Mouse (Mus musculus): ENCODE data around the gene Cyp2c70. TPM values are rescaled to one million over a fixed set of nuclear protein-coding genes. Genes with fewer than 3 reads are reported as not detected.

Gene Cyp2c70
- polyA plus RNA-seq (2012; rRNA removed), result not detected in 2 replicates

DNA sequence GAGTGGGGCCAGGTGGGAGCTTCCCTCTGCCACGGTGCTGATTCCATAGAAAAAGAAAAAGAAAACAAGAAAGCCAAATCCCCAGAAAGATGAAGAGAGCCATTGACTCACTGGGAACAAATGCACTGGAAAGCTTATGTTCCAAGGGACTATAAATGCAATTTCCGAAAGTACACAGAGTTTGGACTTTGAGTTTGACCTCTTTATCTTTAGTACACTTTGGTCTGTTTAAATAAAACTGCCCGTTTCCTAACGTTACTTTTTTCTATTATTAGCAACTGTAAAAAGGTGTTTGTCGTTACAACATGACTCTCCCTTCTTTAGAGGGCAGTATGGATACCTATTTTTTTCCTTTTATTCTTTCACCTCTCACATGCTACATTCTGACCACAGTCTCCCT, at the start of gene Cyp2c70:
Gene Cyp2c70 (minus strand): TSS at position 174 of the 400 bp plus-strand sequence.
- TF ChIP-seq POLR2A (IDR thresholded peaks at IDR 0.05; ENCODE audit: low read depth, low read length) (no peak), CTCF (IDR thresholded peaks at IDR 0.05; ENCODE audit: extremely low read depth, insufficient read depth, insufficient read length, insufficient replicate concordance) (no peak)
- Histone ChIP-seq H3K4me3 (ENCODE audit: extremely low read depth, insufficient read depth, insufficient read length) (no peak within 1 kb of the TSS), H3K4me1 (ENCODE audit: control insufficient read depth, insufficient read depth, insufficient read length) (no peaks in the 10 kb centered on the region), H3K27ac (ENCODE audit: insufficient read depth, low read length) (no peak within 1 kb of the TSS), H3K27me3 (ENCODE audit: control insufficient read depth, insufficient read depth, low read length) (no peaks in the 10 kb centered on the region), H3K36me3 (ENCODE audit: control insufficient read depth, insufficient read depth, low read length) (no peaks in the 10 kb centered on the region)
- 84% methylated on average over 5 of the region's 5 CpGs for WGBS
- no peak for DNase-seq (ENCODE audit: low read depth in 1 of 2, low spot score in 2 of 2)

DNA sequence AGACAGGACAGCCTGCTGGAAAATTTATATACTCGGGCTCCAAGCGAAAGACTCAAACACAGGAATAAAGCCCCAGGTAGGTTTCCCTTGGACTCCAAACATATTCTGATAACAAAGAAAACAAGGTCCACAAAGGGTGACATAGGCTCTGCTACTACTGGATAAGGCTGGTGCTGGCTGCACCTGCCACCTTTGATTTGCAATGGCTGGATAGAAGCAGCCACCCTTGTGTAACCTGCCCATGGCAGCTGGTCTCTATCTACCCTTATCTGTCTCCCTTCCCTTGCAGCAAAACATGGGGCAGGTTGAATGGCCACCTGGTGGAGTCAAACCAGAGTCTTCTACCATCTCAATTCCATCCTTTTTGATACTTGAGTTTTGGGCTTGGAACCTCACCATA, 45.4 kb upstream of the Cyp2c70 start:
- Histone ChIP-seq H3K4me3 (ENCODE audit: extremely low read depth, insufficient read depth, insufficient read length) (no peak overlapping the region), H3K36me3 (ENCODE audit: control insufficient read depth, insufficient read depth, low read length) (peaks cover 6% of the 10 kb centered on the region), H3K27ac (ENCODE audit: insufficient read depth, low read length) (no peak overlapping the region), H3K27me3 (ENCODE audit: control insufficient read depth, insufficient read depth, low read length) (no peaks in the 10 kb centered on the region), H3K4me1 (ENCODE audit: control insufficient read depth, insufficient read depth, insufficient read length) (no peaks in the 10 kb centered on the region; the same call in 1 of the 2 replicates)
- DNase-seq (ENCODE audit: low read depth in 1 of 2, low spot score in 2 of 2), result no peak
- WGBS, result 91% methylated on average over 2 of the region's 2 CpGs
- TF ChIP-seq POLR2A (IDR thresholded peaks at IDR 0.05; ENCODE audit: low read depth, low read length) (no peak), CTCF (IDR thresholded peaks at IDR 0.05; ENCODE audit: extremely low read depth, insufficient read depth, insufficient read length, insufficient replicate concordance) (no peak)

DNA sequence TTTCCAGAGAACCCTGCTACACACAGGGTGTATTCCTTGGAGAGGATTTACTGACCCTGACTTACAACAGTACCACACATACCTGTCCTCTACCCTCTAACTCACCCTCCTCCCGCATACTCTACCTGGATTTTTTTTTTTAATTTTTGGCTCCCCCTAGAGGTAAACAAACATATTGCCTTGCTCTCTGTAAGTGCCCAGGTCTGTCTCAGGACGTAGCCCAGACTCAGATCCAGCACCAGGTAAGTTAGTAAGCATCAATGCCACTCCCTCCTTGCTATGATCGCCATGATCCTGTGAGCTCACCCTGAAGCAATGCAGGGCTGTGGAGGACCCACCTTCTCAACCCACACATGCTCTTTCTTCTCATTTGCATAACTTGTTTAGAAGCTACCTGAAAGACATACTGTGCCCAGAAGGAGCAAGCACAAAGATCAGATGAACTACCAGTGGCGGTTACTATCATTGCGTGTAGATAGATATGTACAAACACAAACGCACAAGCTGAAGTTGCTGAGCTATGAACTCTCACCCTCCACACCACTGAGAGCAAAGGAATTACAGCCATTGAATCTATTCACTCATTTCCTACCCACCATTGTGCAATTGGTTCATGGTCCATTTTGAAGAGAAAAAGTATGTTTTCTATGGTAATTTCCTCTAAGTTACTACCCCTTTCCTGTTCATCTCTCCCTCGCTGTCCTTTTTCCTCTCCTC, 44.9 kb upstream of the Cyp2c70 start:
- H3K27ac ChIP-seq (ENCODE audit: insufficient read depth, low read length), result no peak overlapping the region
- H3K4me3 ChIP-seq (ENCODE audit: extremely low read depth, insufficient read depth, insufficient read length), result no peak overlapping the region
- 82% methylated on average over 7 of the region's 7 CpGs for WGBS
- H3K27me3 ChIP-seq (ENCODE audit: control insufficient read depth, insufficient read depth, low read length), result no peaks in the 10 kb centered on the region
- no peaks in the 10 kb centered on the region; the same call in 1 of the 2 replicates for H3K4me1 ChIP-seq (ENCODE audit: control insufficient read depth, insufficient read depth, insufficient read length)
- no peak for DNase-seq (ENCODE audit: low read depth in 1 of 2, low spot score in 2 of 2)
- TF ChIP-seq CTCF (IDR thresholded peaks at IDR 0.05; ENCODE audit: extremely low read depth, insufficient read depth, insufficient read length, insufficient replicate concordance) (no peak), POLR2A (IDR thresholded peaks at IDR 0.05; ENCODE audit: low read depth, low read length) (no peak)
- peaks cover 6% of the 10 kb centered on the region for H3K36me3 ChIP-seq (ENCODE audit: control insufficient read depth, insufficient read depth, low read length)

GRCm38 (mm10) chr19:40231074-40231738, 44.1 kb upstream of the Cyp2c70 start:
- Histone ChIP-seq H3K27me3 (ENCODE audit: control insufficient read depth, insufficient read depth, low read length) (no peaks in the 10 kb centered on the region), H3K4me1 (ENCODE audit: control insufficient read depth, insufficient read depth, insufficient read length) (no peaks in the 10 kb centered on the region; the same call in 1 of the 2 replicates), H3K4me3 (ENCODE audit: extremely low read depth, insufficient read depth, insufficient read length) (no peak overlapping the region), H3K36me3 (ENCODE audit: control insufficient read depth, insufficient read depth, low read length) (peaks cover 8% of the 10 kb centered on the region), H3K27ac (ENCODE audit: insufficient read depth, low read length) (no peak overlapping the region)
- 95% methylated on average over 13 of the region's 13 CpGs for WGBS
- DNase-seq (ENCODE audit: low read depth in 1 of 2, low spot score in 2 of 2), result no peak
- TF ChIP-seq POLR2A (IDR thresholded peaks at IDR 0.05; ENCODE audit: low read depth, low read length) (no peak), CTCF (IDR thresholded peaks at IDR 0.05; ENCODE audit: extremely low read depth, insufficient read depth, insufficient read length, insufficient replicate concordance) (no peak)

DNA sequence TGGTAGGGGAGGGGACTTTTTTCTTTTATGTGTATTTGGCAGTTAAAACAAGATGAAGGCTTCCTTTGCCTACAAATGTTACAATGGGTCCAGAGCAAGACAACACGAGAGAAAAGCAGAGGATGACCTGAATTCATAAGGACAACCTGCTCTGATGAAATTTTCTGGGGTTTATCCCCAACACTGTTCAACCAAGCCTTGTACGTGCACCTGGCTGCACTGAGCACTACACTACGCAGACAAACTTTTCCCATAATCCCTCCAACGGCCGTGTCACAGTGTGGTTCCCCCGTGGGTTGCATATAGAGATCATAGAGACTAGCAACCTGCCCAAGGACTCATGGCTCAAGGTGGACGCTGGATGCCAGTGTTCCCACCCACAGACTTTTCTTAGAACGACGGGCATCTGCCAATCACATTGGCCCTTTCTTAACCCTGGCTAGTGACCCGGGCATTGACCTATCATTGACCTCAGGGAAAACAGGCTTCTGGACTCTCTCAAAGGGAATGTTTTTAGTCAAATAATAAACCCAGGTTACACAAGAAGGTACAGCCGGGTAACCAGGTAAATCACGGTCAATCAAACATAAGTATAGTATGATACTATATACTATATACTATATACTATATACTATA, 39.5 kb upstream of the Cyp2c70 start:
- Histone ChIP-seq H3K27me3 (ENCODE audit: control insufficient read depth, insufficient read depth, low read length) (no peaks in the 10 kb centered on the region), H3K27ac (ENCODE audit: insufficient read depth, low read length) (no peak overlapping the region), H3K4me1 (ENCODE audit: control insufficient read depth, insufficient read depth, insufficient read length) (no peaks in the 10 kb centered on the region), H3K4me3 (ENCODE audit: extremely low read depth, insufficient read depth, insufficient read length) (no peak overlapping the region), H3K36me3 (ENCODE audit: control insufficient read depth, insufficient read depth, low read length) (peaks cover 10% of the 10 kb centered on the region)
- WGBS, result 92% methylated on average over 12 of the region's 12 CpGs
- no peak for DNase-seq (ENCODE audit: low read depth in 1 of 2, low spot score in 2 of 2)
- TF ChIP-seq POLR2A (IDR thresholded peaks at IDR 0.05; ENCODE audit: low read depth, low read length) (no peak), CTCF (IDR thresholded peaks at IDR 0.05; ENCODE audit: extremely low read depth, insufficient read depth, insufficient read length, insufficient replicate concordance) (no peak)

- H3K36me3 ChIP-seq (ENCODE audit: control insufficient read depth, insufficient read depth, low read length), result peaks cover 10% of the 10 kb centered on the region
- H3K4me1 ChIP-seq (ENCODE audit: control insufficient read depth, insufficient read depth, insufficient read length), result no peaks in the 10 kb centered on the region
- no peaks in the 10 kb centered on the region for H3K27me3 ChIP-seq (ENCODE audit: control insufficient read depth, insufficient read depth, low read length)
- no peak overlapping the region for H3K4me3 ChIP-seq (ENCODE audit: extremely low read depth, insufficient read depth, insufficient read length)
- H3K27ac ChIP-seq (ENCODE audit: insufficient read depth, low read length), result no peak overlapping the region
- no peak for DNase-seq (ENCODE audit: low read depth in 1 of 2, low spot score in 2 of 2)
- 79% methylated on average over 5 of the region's 5 CpGs for WGBS
- no peak for TF ChIP-seq POLR2A (IDR thresholded peaks at IDR 0.05; ENCODE audit: low read depth, low read length)
- no peak for TF ChIP-seq CTCF (IDR thresholded peaks at IDR 0.05; ENCODE audit: extremely low read depth, insufficient read depth, insufficient read length, insufficient replicate concordance)
Measured at GRCm38 (mm10) chr19:40225761-40226110, 38.6 kb upstream of the Cyp2c70 start.

All from spleen, adult 2 months (tissue).